ENCODE assay signal across 8 mouse cellular contexts in genomic region chr2:60209122-60209611, GRCm38 (mm10). TPM values are rescaled to one million over a fixed set of nuclear protein-coding genes. Genes with fewer than 3 reads are reported as not detected.
A peak's percentile ranks its signal among the peaks of the same experiment; 100 is the strongest.
DNase-seq lines count a peak whose midpoint lies in the region; ATAC-seq and TF ChIP-seq lines count a peak whose summit lies in the region.

No protein-coding gene starts in this region.

- H3K27me3 ChIP-seq in heart, embryonic 14.5 days (ENCODE audit: control insufficient read depth, insufficient read depth, low read length) = no peaks in the 10 kb centered on the region
- H3K27me3 ChIP-seq in lung, embryonic 15.5 days = no peaks in the 10 kb centered on the region

- no peak for DNase-seq in ES-E14 (ENCODE audit: low read depth, low spot score)
- DNase-seq in brain, adult 2 months (ENCODE audit: low read depth, low spot score) = peak; percentile 63
- peak; percentile 53 to 73 for DNase-seq in kidney, postnatal 25 days
- peak; percentile 64 for DNase-seq in ovary, postnatal 36 days (ENCODE audit: low spot score)
- DNase-seq in urinary bladder, postnatal 25 days (ENCODE audit: low spot score) = peak; percentile 37

- H3K27ac ChIP-seq in ES-E14 (ENCODE audit: insufficient read depth, low read depth, low read length, poor library complexity, severe bottlenecking) = peak overlapping the region; percentile 36
- peak overlapping the region; percentile 34 for H3K27ac ChIP-seq in embryonic fibroblast, embryonic 13.5 days (ENCODE audit: insufficient read depth, low read length)
- H3K27ac ChIP-seq in heart, embryonic 14.5 days (replicated peaks in 1 of 2; ENCODE audit: control insufficient read depth in 1 of 2, insufficient read depth in 1 of 2, low read depth in 2 of 2, low read length in 2 of 2) = peak overlapping the region; percentile 54 to 91
- peak overlapping the region; percentile 85 for H3K27ac ChIP-seq in lung, embryonic 15.5 days

- TF ChIP-seq CTCF in embryonic fibroblast, embryonic 13.5 days (IDR thresholded peaks at IDR 0.05; ENCODE audit: borderline replicate concordance, insufficient read depth, low read length) = no peak

- no peaks in the 10 kb centered on the region for H3K9me3 ChIP-seq in ES-E14 (ENCODE audit: control insufficient read depth, insufficient read depth, low read depth, low read length)
- no peaks in the 10 kb centered on the region for H3K9me3 ChIP-seq in heart, embryonic 14.5 days (ENCODE audit: control insufficient read depth, low read length)
- no peaks in the 10 kb centered on the region for H3K9me3 ChIP-seq in lung, embryonic 15.5 days

- peak overlapping the region; percentile 99 for H3K9ac ChIP-seq in ES-E14 (ENCODE audit: insufficient read depth, low read depth, low read length, poor library complexity, severe bottlenecking)
- H3K9ac ChIP-seq in heart, embryonic 14.5 days (ENCODE audit: low read length) = peak overlapping the region; percentile 96
- peak overlapping the region; percentile 96 for H3K9ac ChIP-seq in lung, embryonic 15.5 days

- H3K4me2 ChIP-seq in heart, embryonic 14.5 days (ENCODE audit: low read length) = peak overlapping the region; percentile 80
- H3K4me2 ChIP-seq in lung, embryonic 15.5 days = peak overlapping the region; percentile 67

- TF ChIP-seq POLR2A in embryonic fibroblast, embryonic 13.5 days (IDR thresholded peaks at IDR 0.05; ENCODE audit: low read depth, low read length) = no peak

- peak overlapping the region; percentile 97 to 99 for H3K4me3 ChIP-seq in ES-E14 (ENCODE audit: insufficient read depth in 1 of 2, low read depth in 1 of 2, low read length in 2 of 2, poor library complexity in 1 of 2, severe bottlenecking in 1 of 2)
- peak overlapping the region; percentile 79 for H3K4me3 ChIP-seq in embryonic fibroblast, embryonic 13.5 days (ENCODE audit: insufficient read depth, low read length)
- H3K4me3 ChIP-seq in heart, embryonic 14.5 days (ENCODE audit: control insufficient read depth in 1 of 2, insufficient read depth in 1 of 2, low read depth in 1 of 2, low read length in 2 of 2) = peak overlapping the region; percentile 66 to 90
- peak overlapping the region; percentile 90 for H3K4me3 ChIP-seq in lung, embryonic 15.5 days

- peaks cover 7 to 8% of the 10 kb centered on the region in 2 experiments for H3K4me1 ChIP-seq in ES-E14 (ENCODE audit: control insufficient read depth in 2 of 2, insufficient read depth in 2 of 2, low read length in 2 of 2, poor library complexity in 1 of 2)
- H3K4me1 ChIP-seq in embryonic fibroblast, embryonic 13.5 days (ENCODE audit: control insufficient read depth, insufficient read depth, low read length) = no peaks in the 10 kb centered on the region
- H3K4me1 ChIP-seq in heart, embryonic 14.5 days (ENCODE audit: control insufficient read depth in 2 of 2, insufficient read depth in 2 of 2, low read length in 2 of 2) = peaks cover 8 to 30% of the 10 kb centered on the region in 2 experiments
- peaks cover 25% of the 10 kb centered on the region for H3K4me1 ChIP-seq in lung, embryonic 15.5 days

- peak; percentile 20; the same call in 1 of the 2 replicates for ATAC-seq in heart, embryonic 14.5 days (ENCODE audit: insufficient number of reproducible peaks, insufficient read depth, low FRiP score, low read depth)
- peak; percentile 65 for ATAC-seq in lung, embryonic 15.5 days (ENCODE audit: borderline replicate concordance, extremely low read depth, low FRiP score, low TSS enrichment)

- in situ Hi-C loops in ES-E14 (cut with MboI; ENCODE audit: low sequenced_read_pairs in 2 of 2, unreplicated experiment in 2 of 2) = no loop called here

- H3K36me3 ChIP-seq in ES-E14 (ENCODE audit: control insufficient read depth, insufficient read depth, low read length, poor library complexity, severe bottlenecking) = peaks cover 4% of the 10 kb centered on the region; the same call in 1 of the 2 replicates
- peaks cover 41% of the 10 kb centered on the region for H3K36me3 ChIP-seq in heart, embryonic 14.5 days (ENCODE audit: control insufficient read depth, insufficient read depth, low read length)
- H3K36me3 ChIP-seq in lung, embryonic 15.5 days = peaks cover 8% of the 10 kb centered on the region; the same call in 1 of the 2 replicates

- under 1% methylated on average over 30 of the region's 35 CpGs for WGBS in heart, embryonic 14.5 days
- whole genome bisulfite sequencing in lung, embryonic 15.5 days = under 1% methylated on average over 32 of the region's 35 CpGs

TF ChIP-seq in ES-E14, 5 proteins besides CTCF, POLR2A, EP300 and RAD21:
- TF ChIP-seq CHD2 (IDR thresholded peaks at IDR 0.05; ENCODE audit: low read depth, low read length) = no peak
- 0 out of 2 replicates have a peak, but pooled peaks have one; percentile 29 for TF ChIP-seq ZNF384 (IDR thresholded peaks at IDR 0.05; ENCODE audit: low read depth, low read length)
TF ChIP-seq in ES-E14: peak in this region for 1.

RNA-seq across cellular contexts. Expression of gene Baz2b, which starts 0.5 kb away (rescaled TPM):
- total RNA-seq in ES-E14 (2012; rRNA removed) = 22.0 and 26.8 TPM in 2 replicates
- 31.9 and 33.2 TPM in 2 replicates for polyA plus RNA-seq in embryonic fibroblast, embryonic 13.5 days (2011; ENCODE audit: insufficient read length, low read depth, missing spikeins)
- polyA plus RNA-seq in heart, embryonic 14.5 days (2014; fragmentation: Nextera tagmentation; extraction: Ambion mirVana) = 52.1 and 54.5 TPM in 2 replicates
- polyA plus RNA-seq in lung, embryonic 15.5 days (2015; fragmentation: Nextera tagmentation; extraction: Ambion mirVana) = 51.5 and 56.9 TPM in 2 replicates

RNA-seq across cellular contexts. Expression of gene March7, which starts 0.5 kb away (rescaled TPM):
- total RNA-seq in ES-E14 (2012; rRNA removed) = 72.8 and 97.8 TPM in 2 replicates
- polyA plus RNA-seq in embryonic fibroblast, embryonic 13.5 days (2011; ENCODE audit: insufficient read length, low read depth, missing spikeins) = 94.4 and 124 TPM in 2 replicates
- polyA plus RNA-seq in heart, embryonic 14.5 days (2014; fragmentation: Nextera tagmentation; extraction: Ambion mirVana) = 57.2 and 63.9 TPM in 2 replicates
- polyA plus RNA-seq in lung, embryonic 15.5 days (2015; fragmentation: Nextera tagmentation; extraction: Ambion mirVana) = 72.7 and 73.4 TPM in 2 replicates

Comparison
In these comparisons a context has a peak if more than half of its experiments do, and no peak if none do; other contexts are left out.
1. H3K27ac ChIP-seq: peak in every context shown above with its lines; median percentile 85 in lung, embryonic 15.5 days; 72 in heart, embryonic 14.5 days; 36 in ES-E14; 34 in embryonic fibroblast, embryonic 13.5 days.